Mouse (Mus musculus): ENCODE data around the gene Shq1.

GRCm38 (mm10) chr6:100601634-100602033 is 69.3 kb downstream of the Shq1 start:
- TF ChIP-seq CTCF (IDR thresholded peaks at IDR 0.05; ENCODE audit: low read depth, low read length), result no peak
- no peak for TF ChIP-seq POLR2A (IDR thresholded peaks at IDR 0.05; ENCODE audit: borderline replicate concordance, low read depth, low read length)
